Mouse (Mus musculus) hindbrain, embryonic 12.5 days (tissue): ENCODE data around the gene Astn1. TPM values are rescaled to one million over a fixed set of nuclear protein-coding genes. Genes with fewer than 3 reads are reported as not detected.

Experiments
- ATAC-seq: fragments of 200-750 bp; cut with Nextera tagmentation; 2 replicates; pipeline ENCODE4 v1.8.0; 2017; ENCODE audit warnings: moderate TSS enrichment; ENCODE audit not compliant: low FRiP score
- H3K27ac ChIP-seq: fragments of 300-500 bp; sonication (generic); 2 replicates; pipeline ENCODE4 v1.5.1; 2016; ENCODE audit warnings: mild to moderate bottlenecking
- H3K27me3 ChIP-seq: fragments of 300-500 bp; sonication (generic); 2 replicates; pipeline ENCODE4 v1.6.1; 2016; ENCODE audit warnings: mild to moderate bottlenecking
- H3K36me3 ChIP-seq: fragments of 300-500 bp; sonication (generic); 2 replicates; pipeline ENCODE4 v1.6.1; 2016; ENCODE audit warnings: mild to moderate bottlenecking
- H3K4me1 ChIP-seq: fragments of 300-500 bp; sonication (generic); 2 replicates; pipeline ENCODE4 v1.6.1; 2016
- H3K4me2 ChIP-seq: fragments of 300-500 bp; sonication (generic); replicated peaks from 2 replicates; pipeline ENCODE4 v1.6.1; 2016; ENCODE audit warnings: mild to moderate bottlenecking
- H3K4me3 ChIP-seq: fragments of 300-500 bp; sonication (generic); 2 replicates; pipeline ENCODE4 v1.5.1; 2016; ENCODE audit warnings: mild to moderate bottlenecking
- H3K9ac ChIP-seq: fragments of 300-500 bp; sonication (generic); 2 replicates; pipeline ENCODE4 v1.6.1; 2016; ENCODE audit warnings: mild to moderate bottlenecking, moderate library complexity
- H3K9me3 ChIP-seq: fragments of 300-500 bp; sonication (generic); replicated peaks from 2 replicates; pipeline ENCODE4 v1.6.1; 2016; ENCODE audit warnings: mild to moderate bottlenecking
- WGBS: fragments of 180-500 bp; shearing (Covaris S2); methylation state at CpG from one replicate; pipeline ENCODE4 v1.1.7; 2016; 5-methylcytosine and 5-hydroxymethylcytosine counted together
- polyA plus RNA-seq: library from polyadenylated mRNA; unstranded; fragments of >200 nt; fragmentation: Nextera tagmentation; extraction: Ambion mirVana; gene quantifications from 2 replicates; pipeline ENCODE4 v1.2.1, GENCODE M21; 2016

Gene Astn1
- polyA plus RNA-seq, 1 experiment from 2014 or later: 22.4 TPM

- Histone ChIP-seq H3K27ac (no peak overlapping the region), H3K4me2 (no peak overlapping the region), H3K36me3 (peaks cover 9% of the 10 kb centered on the region; the same call in 1 of the 2 replicates), H3K27me3 (no peaks in the 10 kb centered on the region), H3K4me3 (no peak overlapping the region), H3K9ac (no peak overlapping the region), H3K4me1 (peaks cover 5% of the 10 kb centered on the region; the same call in 1 of the 2 replicates), H3K9me3 (no peaks in the 10 kb centered on the region)
- no peak for ATAC-seq
- 82% methylated on average over 2 of the region's 2 CpGs for WGBS
Measured at GRCm38 (mm10) chr1:158652799-158653198, 290.7 kb downstream of the Astn1 start.

GRCm38 (mm10) chr1:158653808-158654520 is 291.9 kb downstream of the Astn1 start:
- H3K9ac ChIP-seq: no peak overlapping the region
- no peak overlapping the region for H3K4me2 ChIP-seq
- no peak overlapping the region for H3K4me3 ChIP-seq
- WGBS: 24% methylated on average over 4 of the region's 4 CpGs
- H3K4me1 ChIP-seq: peaks cover 5% of the 10 kb centered on the region; the same call in 1 of the 2 replicates
- H3K27ac ChIP-seq: 0 out of 2 replicates have a peak overlapping the region, but pooled peaks have one; percentile 7
- H3K27me3 ChIP-seq: no peaks in the 10 kb centered on the region
- peaks cover 18% of the 10 kb centered on the region; the same call in 1 of the 2 replicates for H3K36me3 ChIP-seq
- ATAC-seq: peak; percentile 84
- H3K9me3 ChIP-seq: no peaks in the 10 kb centered on the region

DNA sequence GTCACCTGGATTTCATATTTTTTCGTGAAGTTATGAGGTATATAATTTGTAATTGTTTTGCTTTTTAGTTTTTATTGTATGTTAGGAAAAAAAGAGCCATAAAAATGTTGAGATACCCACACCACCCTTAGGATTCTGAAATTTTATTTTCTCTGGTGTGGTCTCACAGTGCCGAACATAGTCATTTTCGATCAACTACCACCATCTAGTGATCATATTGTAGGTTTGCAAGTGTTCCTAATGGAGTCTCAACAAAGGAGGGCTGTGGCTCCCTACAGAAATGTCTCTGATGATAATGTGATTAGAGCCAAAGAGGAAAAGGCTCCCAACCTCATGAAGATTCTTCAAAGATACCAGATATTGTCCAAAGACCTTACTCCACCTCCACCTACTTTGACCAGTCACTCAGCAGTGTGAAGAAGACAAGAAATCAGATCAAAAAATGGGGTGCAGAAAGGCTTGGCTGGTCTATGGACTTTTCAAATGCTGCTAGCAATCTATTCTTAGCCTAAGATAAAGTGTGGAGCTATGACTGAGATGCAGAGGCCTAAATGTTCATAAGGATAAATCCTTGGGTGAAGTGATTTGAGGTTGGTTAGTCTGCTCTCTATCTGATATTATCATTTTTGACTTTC is 292.6 kb downstream of the Astn1 start:
- no peak overlapping the region for H3K4me2 ChIP-seq
- no peak overlapping the region for H3K4me3 ChIP-seq
- H3K36me3 ChIP-seq: peaks cover 18% of the 10 kb centered on the region; the same call in 1 of the 2 replicates
- H3K27me3 ChIP-seq: no peaks in the 10 kb centered on the region
- ATAC-seq: peak; percentile 91
- 49% methylated on average over 3 of the region's 3 CpGs for WGBS
- H3K4me1 ChIP-seq: peaks cover 5% of the 10 kb centered on the region; the same call in 1 of the 2 replicates
- H3K27ac ChIP-seq: no peak overlapping the region
- no peaks in the 10 kb centered on the region for H3K9me3 ChIP-seq
- H3K9ac ChIP-seq: no peak overlapping the region

GRCm38 (mm10) chr1:158656986-158657385 is 294.9 kb downstream of the Astn1 start:
- Histone ChIP-seq H3K27me3 (no peaks in the 10 kb centered on the region), H3K4me1 (peaks cover 5% of the 10 kb centered on the region; the same call in 1 of the 2 replicates), H3K27ac (no peak overlapping the region), H3K4me2 (no peak overlapping the region), H3K9me3 (no peaks in the 10 kb centered on the region), H3K36me3 (peaks cover 18% of the 10 kb centered on the region; the same call in 1 of the 2 replicates), H3K4me3 (no peak overlapping the region), H3K9ac (no peak overlapping the region)
- WGBS: 92% methylated on average over 6 of the region's 6 CpGs
- no peak for ATAC-seq

- H3K4me2 ChIP-seq: no peak overlapping the region
- H3K27me3 ChIP-seq: no peaks in the 10 kb centered on the region
- H3K27ac ChIP-seq: no peak overlapping the region
- no peak for ATAC-seq
- H3K4me1 ChIP-seq: no peaks in the 10 kb centered on the region
- WGBS: 81% methylated on average over 3 of the region's 3 CpGs
- no peak overlapping the region for H3K9ac ChIP-seq
- H3K4me3 ChIP-seq: no peak overlapping the region
- peaks cover 12% of the 10 kb centered on the region for H3K36me3 ChIP-seq
- H3K9me3 ChIP-seq: no peaks in the 10 kb centered on the region
Measured at GRCm38 (mm10) chr1:158666001-158666400, 303.9 kb downstream of the Astn1 start.

DNA sequence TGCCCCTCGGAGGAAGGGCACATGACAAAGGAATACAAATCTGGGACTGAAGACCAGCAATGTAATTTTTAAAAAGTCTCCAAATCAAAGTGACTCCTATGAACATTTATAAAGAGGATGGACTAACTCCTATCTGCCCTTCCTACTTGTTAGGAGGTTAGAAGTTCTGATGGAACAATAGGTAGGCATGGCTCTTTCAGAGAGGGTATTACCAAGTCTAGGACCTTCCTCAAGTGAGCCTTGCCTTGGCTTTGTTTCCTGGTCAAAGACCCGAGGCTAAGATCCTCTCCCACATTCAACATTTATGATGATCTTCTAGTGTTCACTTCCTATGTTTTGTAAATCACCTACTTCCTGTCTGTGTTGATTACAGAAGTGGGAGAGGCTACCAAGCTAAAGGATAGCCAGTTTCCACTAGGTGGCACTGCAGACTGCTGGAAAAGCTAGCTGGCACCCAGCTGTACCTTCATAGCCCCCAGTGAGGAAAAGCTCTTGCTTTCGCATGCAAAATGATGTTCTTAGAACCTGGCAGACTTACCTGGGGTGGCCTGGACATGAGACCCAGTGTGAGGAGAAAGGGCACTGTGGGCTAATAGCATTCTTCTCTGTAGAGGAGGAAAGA is 308.0 kb downstream of the Astn1 start:
- Histone ChIP-seq H3K4me2 (no peak overlapping the region), H3K9me3 (no peaks in the 10 kb centered on the region), H3K9ac (no peak overlapping the region), H3K4me3 (no peak overlapping the region), H3K27me3 (no peaks in the 10 kb centered on the region), H3K4me1 (no peaks in the 10 kb centered on the region), H3K27ac (no peak overlapping the region), H3K36me3 (peaks cover 15% of the 10 kb centered on the region)
- ATAC-seq: no peak
- 40% methylated on average over 3 of the region's 3 CpGs for WGBS

GRCm38 (mm10) chr1:158687726-158688125 is 325.7 kb downstream of the Astn1 start:
- peaks cover 25% of the 10 kb centered on the region for H3K36me3 ChIP-seq

DNA sequence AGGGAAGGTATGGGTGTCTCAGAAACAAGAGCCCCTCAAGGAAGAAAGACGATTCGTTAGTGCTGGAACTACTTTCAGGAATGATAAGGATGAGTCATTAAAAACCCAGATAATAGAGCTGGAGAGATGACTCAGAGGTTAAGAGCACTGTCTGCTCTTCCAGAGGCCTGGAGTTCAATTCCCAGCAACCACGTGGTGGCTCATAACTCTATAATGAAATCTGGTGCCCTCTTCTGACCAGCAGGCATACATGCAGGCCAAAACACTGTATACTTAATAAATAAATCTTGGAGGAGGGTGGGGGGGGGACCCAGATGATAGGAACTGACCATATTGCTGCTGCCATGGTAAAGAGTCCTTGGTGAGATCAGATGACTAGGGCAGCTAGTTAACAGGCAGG is 335.4 kb downstream of the Astn1 start:
- H3K36me3 ChIP-seq: no peaks in the 10 kb centered on the region
- H3K4me1 ChIP-seq: no peaks in the 10 kb centered on the region
- ATAC-seq: no peak
- H3K4me2 ChIP-seq: no peak overlapping the region
- 70% methylated on average over 3 of the region's 3 CpGs for WGBS
- no peaks in the 10 kb centered on the region for H3K9me3 ChIP-seq
- H3K27me3 ChIP-seq: no peaks in the 10 kb centered on the region
- H3K4me3 ChIP-seq: no peak overlapping the region
- H3K9ac ChIP-seq: no peak overlapping the region
- no peak overlapping the region for H3K27ac ChIP-seq

More at GRCm38 (mm10) chr1:158687726-158688125, 325.7 kb downstream of the Astn1 start:
- Histone ChIP-seq H3K27me3 (no peaks in the 10 kb centered on the region), H3K27ac (no peak overlapping the region), H3K9me3 (no peaks in the 10 kb centered on the region), H3K4me2 (no peak overlapping the region), H3K4me1 (no peaks in the 10 kb centered on the region), H3K9ac (no peak overlapping the region), H3K4me3 (no peak overlapping the region)
- 64% methylated on average over 1 of the region's 1 CpGs for WGBS
- no peak for ATAC-seq

DNA sequence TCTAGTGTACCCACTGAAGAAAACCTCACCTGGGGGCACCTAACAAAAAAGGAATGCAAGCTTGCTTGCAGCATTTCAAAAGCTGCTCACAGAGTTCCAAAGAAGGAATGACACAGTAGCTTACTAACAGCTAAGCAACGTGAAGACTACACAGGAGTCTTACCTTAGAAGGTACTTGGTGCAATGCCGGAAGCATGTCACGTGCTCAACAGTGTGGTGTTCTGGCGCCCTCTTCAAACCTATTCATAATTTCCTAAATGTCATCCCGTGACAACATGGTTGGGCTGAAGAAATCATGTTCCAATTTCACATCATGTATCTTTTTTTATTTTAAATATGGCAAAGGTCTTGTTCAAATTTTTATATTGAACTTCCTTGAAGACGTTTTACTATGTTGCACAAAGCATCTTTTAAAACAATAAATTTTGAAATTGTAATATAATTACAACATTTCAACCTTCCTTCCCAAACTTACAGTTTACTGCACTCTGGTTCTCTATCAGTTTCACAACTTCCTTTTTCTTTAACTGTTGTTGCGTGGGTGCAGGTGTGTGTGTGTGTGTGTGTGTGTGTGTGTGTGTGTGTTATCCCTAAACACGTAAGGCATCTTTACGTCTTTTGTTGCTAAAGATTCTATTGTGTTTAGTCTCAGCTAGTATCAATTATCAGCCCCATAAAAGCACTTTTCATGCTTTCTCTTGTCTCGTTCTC is 335.9 kb downstream of the Astn1 start:
- 89% methylated on average over 10 of the region's 10 CpGs for WGBS

GRCm38 (mm10) chr1:158699276-158699675 is 337.2 kb downstream of the Astn1 start:
- no peak for ATAC-seq
- H3K4me3 ChIP-seq: no peak overlapping the region
- H3K9me3 ChIP-seq: no peaks in the 10 kb centered on the region
- no peak overlapping the region for H3K9ac ChIP-seq
- no peaks in the 10 kb centered on the region for H3K4me1 ChIP-seq
- H3K36me3 ChIP-seq: no peaks in the 10 kb centered on the region
- no peak overlapping the region for H3K27ac ChIP-seq
- no peak overlapping the region for H3K4me2 ChIP-seq
- no peaks in the 10 kb centered on the region for H3K27me3 ChIP-seq
- WGBS: 87% methylated on average over 2 of the region's 2 CpGs

More for the DNA sequence above, 335.9 kb downstream of the Astn1 start:
- Histone ChIP-seq H3K4me1 (no peaks in the 10 kb centered on the region), H3K9me3 (no peaks in the 10 kb centered on the region), H3K4me2 (no peak overlapping the region), H3K27me3 (no peaks in the 10 kb centered on the region), H3K9ac (no peak overlapping the region), H3K36me3 (no peaks in the 10 kb centered on the region), H3K27ac (no peak overlapping the region), H3K4me3 (no peak overlapping the region)
- no peak for ATAC-seq

- 81% methylated on average over 2 of the region's 2 CpGs for WGBS
- no peaks in the 10 kb centered on the region for H3K4me1 ChIP-seq
- H3K4me3 ChIP-seq: no peak overlapping the region
- H3K9ac ChIP-seq: no peak overlapping the region
- H3K9me3 ChIP-seq: no peaks in the 10 kb centered on the region
- H3K4me2 ChIP-seq: no peak overlapping the region
- no peak for ATAC-seq
- no peaks in the 10 kb centered on the region for H3K27me3 ChIP-seq
- no peak overlapping the region for H3K27ac ChIP-seq
- H3K36me3 ChIP-seq: no peaks in the 10 kb centered on the region
Measured at GRCm38 (mm10) chr1:158700147-158700546, 338.1 kb downstream of the Astn1 start.

- Histone ChIP-seq H3K9ac (no peak overlapping the region), H3K4me2 (no peak overlapping the region), H3K27ac (no peak overlapping the region), H3K27me3 (no peaks in the 10 kb centered on the region), H3K36me3 (no peaks in the 10 kb centered on the region), H3K4me1 (no peaks in the 10 kb centered on the region), H3K9me3 (no peaks in the 10 kb centered on the region), H3K4me3 (no peak overlapping the region)
- 94% methylated on average over 1 of the region's 1 CpGs for WGBS
- no peak for ATAC-seq
Measured at GRCm38 (mm10) chr1:158701336-158701735, 339.3 kb downstream of the Astn1 start.
